Mouse (Mus musculus) liver, embryonic 12.5 days (tissue): ENCODE measurements around the gene Comt. TPM values are rescaled to one million over a fixed set of nuclear protein-coding genes. Genes with fewer than 3 reads are reported as not detected.

Source experiments
- ATAC-seq: fragments of 200-750 bp; cut with Nextera tagmentation; 2 replicates; pipeline ENCODE4 v1.8.0; 2017; ENCODE audit warnings: moderate number of reproducible peaks, mild to moderate bottlenecking, moderate library complexity
- H3K27ac ChIP-seq: fragments of 300-500 bp; sonication (generic); 2 replicates; pipeline ENCODE4 v1.5.1; 2016; ENCODE audit warnings: mild to moderate bottlenecking
- H3K27me3 ChIP-seq: fragments of 300-500 bp; sonication (generic); replicated peaks from 2 replicates; pipeline ENCODE4 v1.6.1; 2016; ENCODE audit warnings: mild to moderate bottlenecking, moderate library complexity
- H3K36me3 ChIP-seq: fragments of 300-500 bp; sonication (generic); 2 replicates; pipeline ENCODE4 v1.6.1; 2016; ENCODE audit warnings: mild to moderate bottlenecking, moderate library complexity
- H3K4me1 ChIP-seq: fragments of 300-500 bp; sonication (generic); 2 replicates; pipeline ENCODE4 v1.6.1; 2016
- H3K4me2 ChIP-seq: fragments of 300-500 bp; sonication (generic); 2 replicates; pipeline ENCODE4 v1.6.1; 2016; ENCODE audit warnings: mild to moderate bottlenecking, moderate library complexity
- H3K4me3 ChIP-seq: fragments of 300-500 bp; sonication (generic); 2 replicates; pipeline ENCODE4 v1.5.1; 2016; ENCODE audit warnings: mild to moderate bottlenecking, moderate library complexity
- H3K9ac ChIP-seq: fragments of 300-500 bp; sonication (generic); 2 replicates; pipeline ENCODE4 v1.6.1; 2016; ENCODE audit warnings: mild to moderate bottlenecking, moderate library complexity
- H3K9me3 ChIP-seq: fragments of 300-500 bp; sonication (generic); replicated peaks from 2 replicates; pipeline ENCODE4 v1.6.1; 2016; ENCODE audit warnings: mild to moderate bottlenecking, moderate library complexity
- WGBS: fragments of 180-500 bp; shearing (Covaris S2); methylation state at CpG from one replicate; pipeline ENCODE4 v1.1.7; 2016; ENCODE audit not compliant: insufficient replicate concordance; 5-methylcytosine and 5-hydroxymethylcytosine counted together
- polyA plus RNA-seq: library from polyadenylated mRNA; unstranded; fragments of >200 nt; fragmentation: Nextera tagmentation; extraction: Ambion mirVana; gene quantifications from 2 replicates; pipeline ENCODE4 v1.2.1, GENCODE M21; 2016

Gene Comt
- polyA plus RNA-seq, 1 experiment from 2014 or later: 120 TPM

GRCm38 (mm10) chr16:18392469-18393426, 33.9 kb downstream of the Comt start:
- Histone ChIP-seq H3K9ac (peak overlapping the region; percentile 78), H3K27me3 (no peaks in the 10 kb centered on the region), H3K4me3 (peak overlapping the region; percentile 67), H3K4me1 (peaks cover 77% of the 10 kb centered on the region), H3K4me2 (peak overlapping the region; percentile 100), H3K9me3 (no peaks in the 10 kb centered on the region), H3K36me3 (peaks cover 11% of the 10 kb centered on the region), H3K27ac (peak overlapping the region; percentile 69)
- WGBS: under 1% methylated on average over 63 of the region's 63 CpGs
- peak; percentile 85 for ATAC-seq

- Histone ChIP-seq H3K4me2 (peak overlapping the region; percentile 100; the same call in 1 of the 2 replicates), H3K36me3 (peaks cover under 1% of the 10 kb centered on the region; the same call in 1 of the 2 replicates), H3K27me3 (no peaks in the 10 kb centered on the region), H3K9me3 (no peaks in the 10 kb centered on the region), H3K27ac (peak overlapping the region; percentile 69), H3K9ac (peak overlapping the region; percentile 24; the same call in 1 of the 2 replicates), H3K4me3 (no peak overlapping the region), H3K4me1 (peaks cover 87% of the 10 kb centered on the region)
- WGBS: 75% methylated on average over 3 of the region's 3 CpGs
- ATAC-seq: no peak
Observed at GRCm38 (mm10) chr16:18391728-18392127, 34.9 kb downstream of the Comt start.

- Histone ChIP-seq H3K4me3 (no peak overlapping the region), H3K27me3 (no peaks in the 10 kb centered on the region), H3K9me3 (no peaks in the 10 kb centered on the region), H3K9ac (no peak overlapping the region), H3K27ac (no peak overlapping the region), H3K4me1 (peaks cover 93% of the 10 kb centered on the region), H3K4me2 (no peak overlapping the region), H3K36me3 (no peaks in the 10 kb centered on the region)
- no peak for ATAC-seq
- 91% methylated on average over 3 of the region's 3 CpGs for WGBS
Observed at GRCm38 (mm10) chr16:18391127-18391526, 35.5 kb downstream of the Comt start.

GRCm38 (mm10) chr16:18390399-18390798, 36.3 kb downstream of the Comt start:
- H3K4me1 ChIP-seq: peaks cover 90% of the 10 kb centered on the region
- H3K9ac ChIP-seq: no peak overlapping the region
- H3K36me3 ChIP-seq: no peaks in the 10 kb centered on the region
- H3K9me3 ChIP-seq: no peaks in the 10 kb centered on the region
- no peaks in the 10 kb centered on the region for H3K27me3 ChIP-seq
- ATAC-seq: no peak
- no peak overlapping the region for H3K4me3 ChIP-seq
- WGBS: 71% methylated on average over 6 of the region's 6 CpGs
- no peak overlapping the region for H3K4me2 ChIP-seq
- peak overlapping the region; percentile 33; the same call in 1 of the 2 replicates for H3K27ac ChIP-seq

GRCm38 (mm10) chr16:18388583-18389435, 37.8 kb downstream of the Comt start:
- WGBS: 67% methylated on average over 14 of the region's 14 CpGs
- H3K9ac ChIP-seq: 0 out of 2 replicates have a peak overlapping the region, but pooled peaks have one; percentile 37
- no peaks in the 10 kb centered on the region for H3K9me3 ChIP-seq
- H3K4me3 ChIP-seq: no peak overlapping the region
- H3K27me3 ChIP-seq: no peaks in the 10 kb centered on the region
- no peak for ATAC-seq
- no peaks in the 10 kb centered on the region for H3K36me3 ChIP-seq
- peak overlapping the region; percentile 60 for H3K4me2 ChIP-seq
- peaks cover 82% of the 10 kb centered on the region for H3K4me1 ChIP-seq
- H3K27ac ChIP-seq: peak overlapping the region; percentile 82

- no peaks in the 10 kb centered on the region for H3K36me3 ChIP-seq
- 0 out of 2 replicates have a peak overlapping the region, but pooled peaks have one; percentile 37 for H3K9ac ChIP-seq
- peak; percentile 83 for ATAC-seq
- peak overlapping the region; percentile 60 for H3K4me2 ChIP-seq
- no peaks in the 10 kb centered on the region for H3K9me3 ChIP-seq
- H3K4me3 ChIP-seq: peak overlapping the region; percentile 18
- WGBS: 32% methylated on average over 5 of the region's 7 CpGs
- peak overlapping the region; percentile 82 for H3K27ac ChIP-seq
- no peaks in the 10 kb centered on the region for H3K27me3 ChIP-seq
- H3K4me1 ChIP-seq: peaks cover 79% of the 10 kb centered on the region
Observed at GRCm38 (mm10) chr16:18387704-18388582, 38.7 kb downstream of the Comt start.

GRCm38 (mm10) chr16:18386972-18387371, 39.7 kb downstream of the Comt start:
- H3K27me3 ChIP-seq: no peaks in the 10 kb centered on the region
- H3K9me3 ChIP-seq: no peaks in the 10 kb centered on the region
- no peak for ATAC-seq
- H3K9ac ChIP-seq: peak overlapping the region; percentile 35; the same call in 1 of the 2 replicates
- H3K36me3 ChIP-seq: no peaks in the 10 kb centered on the region
- H3K4me3 ChIP-seq: no peak overlapping the region
- H3K4me1 ChIP-seq: peaks cover 71% of the 10 kb centered on the region
- peak overlapping the region; percentile 82 for H3K27ac ChIP-seq
- H3K4me2 ChIP-seq: peak overlapping the region; percentile 60
- 32% methylated on average over 3 of the region's 3 CpGs for WGBS

- H3K9me3 ChIP-seq: no peaks in the 10 kb centered on the region
- H3K4me3 ChIP-seq: no peak overlapping the region
- H3K9ac ChIP-seq: no peak overlapping the region
- H3K27me3 ChIP-seq: no peaks in the 10 kb centered on the region
- peak overlapping the region; percentile 82 for H3K27ac ChIP-seq
- no peak overlapping the region for H3K4me2 ChIP-seq
- H3K4me1 ChIP-seq: peaks cover 66% of the 10 kb centered on the region
- H3K36me3 ChIP-seq: no peaks in the 10 kb centered on the region
- 70% methylated on average over 7 of the region's 7 CpGs for WGBS
- no peak for ATAC-seq
Observed at GRCm38 (mm10) chr16:18386451-18386850, 40.2 kb downstream of the Comt start.

GRCm38 (mm10) chr16:18385411-18385810, 41.2 kb downstream of the Comt start:
- H3K4me1 ChIP-seq: peaks cover 55% of the 10 kb centered on the region
- WGBS: 77% methylated on average over 5 of the region's 5 CpGs

GRCm38 (mm10) chr16:18384659-18385058, 42.0 kb downstream of the Comt start:
- H3K9me3 ChIP-seq: no peaks in the 10 kb centered on the region
- no peaks in the 10 kb centered on the region for H3K36me3 ChIP-seq
- H3K27me3 ChIP-seq: no peaks in the 10 kb centered on the region
- peaks cover 48% of the 10 kb centered on the region for H3K4me1 ChIP-seq
- no peak overlapping the region for H3K4me3 ChIP-seq
- H3K9ac ChIP-seq: no peak overlapping the region
- H3K27ac ChIP-seq: no peak overlapping the region
- WGBS: 75% methylated on average over 8 of the region's 8 CpGs
- H3K4me2 ChIP-seq: no peak overlapping the region
- no peak for ATAC-seq

More at GRCm38 (mm10) chr16:18385411-18385810, 41.2 kb downstream of the Comt start:
- no peak for ATAC-seq
- no peaks in the 10 kb centered on the region for H3K36me3 ChIP-seq
- H3K27ac ChIP-seq: no peak overlapping the region
- H3K4me2 ChIP-seq: no peak overlapping the region
- H3K27me3 ChIP-seq: no peaks in the 10 kb centered on the region
- no peak overlapping the region for H3K9ac ChIP-seq
- H3K9me3 ChIP-seq: no peaks in the 10 kb centered on the region
- no peak overlapping the region for H3K4me3 ChIP-seq

- Histone ChIP-seq H3K9me3 (no peaks in the 10 kb centered on the region), H3K4me3 (no peak overlapping the region), H3K27ac (no peak overlapping the region; the same call in 1 of the 2 replicates), H3K4me2 (no peak overlapping the region), H3K36me3 (no peaks in the 10 kb centered on the region), H3K27me3 (no peaks in the 10 kb centered on the region), H3K9ac (no peak overlapping the region), H3K4me1 (peaks cover 43% of the 10 kb centered on the region)
- ATAC-seq: no peak
- 84% methylated on average over 7 of the region's 7 CpGs for WGBS
Observed at GRCm38 (mm10) chr16:18384211-18384610, 42.4 kb downstream of the Comt start.
